Mouse (Mus musculus) heart, postnatal 0 days (tissue): ENCODE data around the gene Nr2c2ap. TPM values are rescaled to one million over a fixed set of nuclear protein-coding genes. Genes with fewer than 3 reads are reported as not detected.

Experiments used
- ATAC-seq: fragments of 200-750 bp; cut with Nextera tagmentation; 2 replicates; pipeline ENCODE4 v1.8.0; 2017; ENCODE audit warnings: low read depth, moderate number of reproducible peaks, moderate library complexity; ENCODE audit not compliant: insufficient read depth
- DNase-seq: peaks from one replicate; pipeline ENCODE4 v3.0.0-alpha.2; 2016; ENCODE audit warnings: low spot score
- H3K27ac ChIP-seq: fragments of 300-500 bp; sonication (generic); 2 replicates; pipeline ENCODE4 v1.5.1; 2014; ENCODE audit warnings: low read depth, mild to moderate bottlenecking
- H3K27me3 ChIP-seq: fragments of 300-500 bp; sonication (generic); 2 replicates; pipeline ENCODE4 v1.6.1; 2014; ENCODE audit warnings: low read length, mixed read lengths; ENCODE audit not compliant: control insufficient read depth, insufficient read depth
- H3K36me3 ChIP-seq: fragments of 300-500 bp; sonication (generic); replicated peaks from 2 replicates; pipeline ENCODE4 v1.6.1; 2014; ENCODE audit warnings: low read length, mixed read lengths; ENCODE audit not compliant: control insufficient read depth, insufficient read depth
- H3K4me1 ChIP-seq: fragments of 300-500 bp; sonication (generic); 2 replicates; pipeline ENCODE4 v1.6.1; 2014; ENCODE audit warnings: antibody characterized with exemption; ENCODE audit not compliant: control insufficient read depth, insufficient read depth
- H3K4me2 ChIP-seq: fragments of 300-500 bp; sonication (generic); 2 replicates; pipeline ENCODE4 v1.6.1; 2014; ENCODE audit warnings: low read depth, mild to moderate bottlenecking, low read length, moderate library complexity
- H3K4me3 ChIP-seq: fragments of 300-500 bp; sonication (generic); 2 replicates; pipeline ENCODE4 v1.5.1; 2014; ENCODE audit warnings: low read depth, low read length
- H3K9ac ChIP-seq: fragments of 300-500 bp; sonication (generic); replicated peaks from 2 replicates; pipeline ENCODE4 v1.6.1; 2014; ENCODE audit warnings: low read depth, low read length, mixed read lengths
- H3K9me3 ChIP-seq: fragments of 300-500 bp; sonication (generic); replicated peaks from 2 replicates; pipeline ENCODE4 v1.6.1; 2016; ENCODE audit warnings: low read length; ENCODE audit not compliant: control insufficient read depth
- CTCF ChIP-seq: IDR thresholded peaks from 2 replicates; pipeline ENCODE4 v1.5.1; 2016; ENCODE audit warnings: antibody characterized with exemption, control low read depth, low read depth
- EP300 ChIP-seq: IDR thresholded peaks from 2 replicates; pipeline ENCODE4 v1.6.1; 2016; ENCODE audit warnings: antibody characterized with exemption, low read depth
- WGBS: fragments of 180-500 bp; shearing (Covaris S2); extraction: QIAGEN DNeasy Blood & Tissue Kit; methylation state at CpG from one replicate; pipeline ENCODE4 v1.1.7; 2014; 5-methylcytosine and 5-hydroxymethylcytosine counted together
- polyA plus RNA-seq: library from polyadenylated mRNA; unstranded; fragments of >200 nt; fragmentation: Nextera tagmentation; extraction: Ambion mirVana; gene quantifications from 2 replicates; pipeline ENCODE4 v1.2.1, GENCODE M21; 2015
- total RNA-seq: library from RNA; depleted of rRNA; stranded (reverse); fragments of >200 nt; gene quantifications from 2 replicates; pipeline ENCODE4 v1.2.3, GENCODE M21; 2014; ENCODE audit warnings: low replicate concordance

The Nr2c2ap gene
- total and polyA plus RNA-seq, 2 experiments from 2014 or later = 10.3 to 32.5 TPM

DNA sequence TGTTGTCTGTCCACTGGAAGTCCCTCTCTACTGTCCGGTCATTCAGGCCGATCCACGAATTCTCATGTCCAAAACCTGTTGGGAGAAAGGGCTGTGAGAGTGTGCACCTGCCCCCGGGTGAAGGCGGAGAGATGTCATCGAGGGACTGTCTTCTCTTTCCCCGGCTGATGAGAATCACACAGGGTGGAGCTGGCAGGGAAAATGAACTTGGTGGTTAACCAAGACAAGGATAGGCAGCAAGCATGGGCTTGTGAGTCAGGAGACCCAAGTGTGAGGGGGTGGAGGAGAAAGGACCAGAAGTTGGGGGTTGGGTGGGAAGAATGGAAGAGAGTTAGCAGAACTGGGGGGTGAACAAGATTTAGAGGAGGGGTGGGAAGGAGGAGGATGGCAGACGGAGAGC lies 30.9 kb upstream of the Nr2c2ap start:
- no peak for DNase-seq
- TF ChIP-seq CTCF (no peak), EP300 (no peak)
- no peak overlapping the region for H3K27ac ChIP-seq
- no peak overlapping the region for H3K4me2 ChIP-seq
- ATAC-seq = no peak
- no peak overlapping the region for H3K4me3 ChIP-seq
- H3K36me3 ChIP-seq = no peaks in the 10 kb centered on the region
- 0 out of 2 replicates have a peak, but pooled peaks cover 3% of the 10 kb centered on the region for H3K9me3 ChIP-seq
- 81% methylated on average over 8 of the region's 8 CpGs for WGBS
- no peak overlapping the region for H3K9ac ChIP-seq
- no peaks in the 10 kb centered on the region for H3K4me1 ChIP-seq
- H3K27me3 ChIP-seq = peaks cover 7% of the 10 kb centered on the region; the same call in 1 of the 2 replicates

DNA sequence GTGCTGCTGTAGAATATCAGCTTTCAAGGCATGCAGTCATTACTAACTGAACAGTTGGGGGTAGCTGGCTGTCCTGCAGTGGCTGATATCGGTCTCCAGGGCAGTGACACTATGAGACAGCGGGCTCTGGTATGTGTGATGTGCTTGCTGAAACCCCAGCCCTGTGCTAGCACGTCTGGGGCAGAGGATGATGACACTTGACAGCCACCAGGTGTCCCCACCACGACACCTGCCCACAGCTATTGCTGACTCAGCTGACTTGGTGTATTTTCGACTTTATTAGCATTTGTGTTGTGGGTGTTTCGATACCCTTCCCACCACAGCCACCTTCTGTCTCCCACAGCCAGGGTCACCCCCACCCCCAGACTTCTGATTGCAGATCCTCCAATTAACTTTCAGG lies 26.6 kb upstream of the Nr2c2ap start:
- H3K9me3 ChIP-seq = no peaks in the 10 kb centered on the region
- H3K9ac ChIP-seq = no peak overlapping the region
- ATAC-seq = peak; percentile 76
- H3K27me3 ChIP-seq = 0 out of 2 replicates have a peak, but pooled peaks cover 9% of the 10 kb centered on the region
- no peaks in the 10 kb centered on the region for H3K4me1 ChIP-seq
- no peaks in the 10 kb centered on the region for H3K36me3 ChIP-seq
- TF ChIP-seq EP300 = no peak
- peak; percentile 72 for TF ChIP-seq CTCF
- WGBS = 9% methylated on average over 6 of the region's 6 CpGs
- H3K4me2 ChIP-seq = no peak overlapping the region
- DNase-seq = no peak
- no peak overlapping the region for H3K4me3 ChIP-seq
- H3K27ac ChIP-seq = no peak overlapping the region

GRCm38 (mm10) chr8:70104922-70105321 lies 26.2 kb upstream of the Nr2c2ap start:
- Histone ChIP-seq H3K36me3 (no peaks in the 10 kb centered on the region), H3K9me3 (no peaks in the 10 kb centered on the region), H3K9ac (no peak overlapping the region), H3K4me2 (no peak overlapping the region), H3K4me1 (no peaks in the 10 kb centered on the region), H3K27ac (no peak overlapping the region), H3K4me3 (no peak overlapping the region), H3K27me3 (peaks cover 12% of the 10 kb centered on the region; the same call in 1 of the 2 replicates)
- ATAC-seq (no peak), DNase-seq (no peak)
- 65% methylated on average over 7 of the region's 7 CpGs for WGBS
- TF ChIP-seq EP300 (no peak), CTCF (no peak)

DNA sequence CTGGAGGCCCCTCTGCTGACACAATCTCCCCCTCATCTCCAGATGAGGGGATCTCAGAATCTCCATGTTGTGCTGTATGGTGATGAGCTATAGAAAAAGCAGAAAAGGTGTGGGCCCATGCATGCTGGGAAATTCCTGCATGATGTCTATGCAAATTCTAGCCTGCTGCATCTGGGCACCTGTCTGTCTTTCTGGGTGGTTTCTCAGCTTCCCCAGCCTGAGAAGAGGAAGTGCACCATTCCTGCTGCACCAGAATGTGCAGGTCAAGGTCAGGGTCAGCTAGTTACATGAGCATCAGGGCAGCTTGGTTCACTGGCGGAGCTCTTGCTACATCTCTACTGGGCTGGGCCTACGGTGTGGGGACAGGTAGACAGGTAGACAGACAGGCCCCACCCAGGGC lies 20.7 kb upstream of the Nr2c2ap start:
- Histone ChIP-seq H3K9me3 (no peaks in the 10 kb centered on the region), H3K4me3 (no peak overlapping the region), H3K4me2 (no peak overlapping the region), H3K27ac (no peak overlapping the region), H3K36me3 (no peaks in the 10 kb centered on the region), H3K4me1 (no peaks in the 10 kb centered on the region), H3K9ac (no peak overlapping the region), H3K27me3 (peaks cover 64% of the 10 kb centered on the region)
- DNase-seq = no peak
- ATAC-seq = no peak
- TF ChIP-seq EP300 (no peak), CTCF (no peak)
- 77% methylated on average over 2 of the region's 2 CpGs for WGBS

DNA sequence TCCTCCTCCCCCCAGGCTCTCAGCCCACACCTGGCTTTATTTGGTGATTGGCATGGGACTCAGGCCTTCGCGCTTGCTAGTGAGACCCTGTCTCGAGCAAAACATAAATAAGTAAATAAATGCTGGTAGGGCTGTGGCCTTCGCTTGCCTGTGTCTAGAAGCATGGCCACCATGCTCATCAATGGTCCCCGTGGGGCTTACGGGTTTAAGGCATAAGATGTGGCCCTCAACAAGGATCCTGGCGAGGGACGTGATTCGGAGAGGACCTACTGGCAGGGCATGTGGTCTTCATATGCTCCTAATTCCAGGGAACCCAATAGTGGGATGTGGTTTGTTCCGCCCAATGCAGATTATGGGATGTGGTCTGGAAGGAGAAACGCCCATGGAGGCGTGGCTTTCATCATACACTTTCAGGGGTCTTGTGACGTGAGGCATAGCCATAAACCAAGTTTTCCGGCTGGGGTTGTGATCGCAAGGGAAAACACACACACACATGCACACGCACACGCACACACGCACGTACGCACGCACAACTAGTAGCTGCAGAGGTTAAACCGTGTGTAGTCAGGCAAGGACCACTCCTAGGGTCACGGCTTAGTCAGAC lies 19.8 kb upstream of the Nr2c2ap start:
- Histone ChIP-seq H3K9ac (no peak overlapping the region), H3K4me1 (no peaks in the 10 kb centered on the region), H3K4me2 (no peak overlapping the region), H3K27me3 (peaks cover 69% of the 10 kb centered on the region), H3K36me3 (no peaks in the 10 kb centered on the region), H3K4me3 (no peak overlapping the region), H3K27ac (no peak overlapping the region), H3K9me3 (no peaks in the 10 kb centered on the region)
- no peak for TF ChIP-seq EP300
- no peak for TF ChIP-seq CTCF
- DNase-seq (no peak), ATAC-seq (no peak)
- WGBS = 46% methylated on average over 23 of the region's 23 CpGs

- 7% methylated on average over 43 of the region's 43 CpGs for WGBS
- Histone ChIP-seq H3K9me3 (no peaks in the 10 kb centered on the region), H3K4me3 (no peak overlapping the region), H3K27ac (no peak overlapping the region), H3K4me2 (no peak overlapping the region), H3K4me1 (no peaks in the 10 kb centered on the region), H3K36me3 (no peaks in the 10 kb centered on the region), H3K9ac (no peak overlapping the region), H3K27me3 (peaks cover 81% of the 10 kb centered on the region)
- ATAC-seq = no peak
- DNase-seq = no peak
- no peak for TF ChIP-seq EP300
- no peak for TF ChIP-seq CTCF
These were observed 18.6 kb upstream of the Nr2c2ap start for GRCm38 (mm10) chr8:70112401-70113016.
